Mouse (Mus musculus) megakaryocyte, embryonic 14.5 days (primary cell): ENCODE measurements at regions not wholly inside any gene's neighbourhood (a gene's known extent, or its start where the extent isn't known, plus 50 kb on each side); places are given as distances from the start of the nearest gene placed in this dataset.

Experiments
- H3K27me3 ChIP-seq: replicated peaks from 2 replicates; pipeline ENCODE3; 2012; ENCODE audit warnings: inconsistent platforms
- H3K36me3 ChIP-seq: replicated peaks from 2 replicates; pipeline ENCODE3; 2012; ENCODE audit warnings: low read length, inconsistent platforms, mixed read lengths
- H3K4me1 ChIP-seq: 2 replicates; pipeline ENCODE4 v1.6.1; 2012; ENCODE audit warnings: inconsistent platforms
- H3K4me3 ChIP-seq: replicated peaks from 2 replicates; pipeline ENCODE3; 2012; ENCODE audit warnings: moderate library complexity, mild to moderate bottlenecking, inconsistent platforms
- H3K9me3 ChIP-seq: 2 replicates; pipeline ENCODE4 v1.6.1; 2012; ENCODE audit warnings: inconsistent platforms
- FLI1 ChIP-seq: IDR thresholded peaks from 2 replicates; pipeline ENCODE4 v1.6.1; 2012; ENCODE audit warnings: low read length, inconsistent platforms, mixed read lengths
- GATA1 ChIP-seq: IDR thresholded peaks from 3 replicates; pipeline ENCODE4 v1.6.1; 2012; ENCODE audit warnings: mixed read lengths, low read length, inconsistent platforms, borderline replicate concordance

- TF ChIP-seq GATA1: no peak
- Histone ChIP-seq H3K9me3 (peaks cover 2% of the 10 kb centered on the region; the same call in 1 of the 2 replicates), H3K36me3 (no peaks in the 10 kb centered on the region), H3K4me1 (no peaks in the 10 kb centered on the region), H3K27me3 (peaks cover 18% of the 10 kb centered on the region), H3K4me3 (no peak overlapping the region)
Observed at GRCm38 (mm10) chr15:59777307-59777871, 239.0 kb downstream of the 4933412E24Rik start.

DNA sequence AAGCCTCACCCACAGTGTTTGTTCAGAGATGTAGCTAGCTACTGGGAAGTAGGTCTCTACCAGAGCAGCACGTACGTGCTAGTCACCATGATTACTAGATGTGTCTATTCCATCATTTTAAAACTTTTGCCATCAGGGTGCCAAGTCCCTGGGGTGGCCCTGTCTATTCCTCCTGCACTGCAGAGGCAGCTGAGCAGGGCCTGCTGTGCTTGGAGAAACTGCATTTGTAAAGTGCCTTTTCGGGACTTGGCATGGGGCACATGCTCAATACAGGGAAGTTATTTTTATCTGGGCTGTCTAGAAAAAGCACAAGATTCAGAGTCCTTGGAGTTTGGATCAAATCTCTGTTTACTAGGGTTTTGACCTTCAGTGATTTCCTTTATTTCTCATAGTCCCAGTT lies 240.6 kb downstream of the 4933412E24Rik start:
- no peaks in the 10 kb centered on the region for H3K36me3 ChIP-seq
- H3K9me3 ChIP-seq: peaks cover 16% of the 10 kb centered on the region
- TF ChIP-seq GATA1: no peak
- TF ChIP-seq FLI1: no peak
- H3K4me3 ChIP-seq: no peak overlapping the region
- H3K27me3 ChIP-seq: peaks cover 8% of the 10 kb centered on the region
- no peaks in the 10 kb centered on the region for H3K4me1 ChIP-seq

DNA sequence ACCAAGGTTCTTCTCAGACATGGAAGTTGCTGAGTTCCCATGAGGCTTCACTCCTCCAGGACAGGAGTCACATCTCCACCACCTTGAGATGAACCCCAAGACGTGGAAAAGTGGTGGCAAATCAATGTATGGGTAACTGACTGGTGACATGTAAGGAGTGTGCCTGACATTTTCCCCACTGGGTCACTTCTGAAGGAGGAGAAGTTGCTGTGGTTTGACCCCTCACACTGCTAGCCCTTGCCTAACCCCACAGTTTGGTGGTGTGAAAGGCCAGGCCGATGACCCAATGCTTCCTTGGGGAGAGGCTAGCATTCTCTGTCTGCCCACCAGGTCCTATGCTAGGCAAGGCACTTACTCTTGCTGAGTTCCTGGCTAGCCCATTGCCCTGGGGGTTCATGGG lies 242.4 kb downstream of the 4933412E24Rik start:
- H3K27me3 ChIP-seq: peaks cover 8% of the 10 kb centered on the region
- peaks cover 30% of the 10 kb centered on the region for H3K9me3 ChIP-seq
- no peaks in the 10 kb centered on the region for H3K4me1 ChIP-seq
- H3K36me3 ChIP-seq: no peaks in the 10 kb centered on the region
- no peak overlapping the region for H3K4me3 ChIP-seq
- TF ChIP-seq GATA1 (no peak), FLI1 (no peak)

DNA sequence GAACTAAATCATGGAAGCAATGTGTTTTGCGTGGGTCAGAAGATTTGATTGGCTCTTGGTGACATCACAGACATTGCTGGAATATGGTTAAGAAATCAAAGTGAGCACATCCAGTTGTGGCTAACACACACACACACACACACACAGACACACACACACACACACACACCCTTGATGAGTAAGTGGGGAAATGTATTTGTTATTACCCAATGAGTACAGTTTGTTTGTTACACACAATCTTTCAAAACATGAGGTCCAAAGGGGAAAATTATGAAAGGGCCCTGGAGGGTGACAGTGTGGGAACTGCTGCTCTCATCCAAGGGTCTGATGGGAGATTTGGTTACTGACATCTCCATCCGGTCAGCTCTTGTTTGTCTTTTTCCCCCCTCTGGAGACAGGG lies 243.8 kb downstream of the 4933412E24Rik start:
- H3K4me3 ChIP-seq: no peak overlapping the region
- no peaks in the 10 kb centered on the region for H3K36me3 ChIP-seq
- TF ChIP-seq FLI1: no peak
- no peak for TF ChIP-seq GATA1
- peaks cover 31% of the 10 kb centered on the region for H3K9me3 ChIP-seq
- peaks cover 6% of the 10 kb centered on the region for H3K27me3 ChIP-seq
- no peaks in the 10 kb centered on the region for H3K4me1 ChIP-seq

- Histone ChIP-seq H3K4me1 (peaks cover 8% of the 10 kb centered on the region), H3K9me3 (0 out of 2 replicates have a peak, but pooled peaks cover 10% of the 10 kb centered on the region), H3K4me3 (no peak overlapping the region), H3K36me3 (no peaks in the 10 kb centered on the region), H3K27me3 (peaks cover 17% of the 10 kb centered on the region)
- TF ChIP-seq GATA1 (no peak), FLI1 (no peak)
Observed at GRCm38 (mm10) chr15:59762061-59762460, 254.4 kb downstream of the 4933412E24Rik start.

GRCm38 (mm10) chr15:59760490-59760889 lies 255.9 kb downstream of the 4933412E24Rik start:
- no peak overlapping the region for H3K4me3 ChIP-seq
- peaks cover 19% of the 10 kb centered on the region for H3K27me3 ChIP-seq
- H3K36me3 ChIP-seq: no peaks in the 10 kb centered on the region
- 0 out of 2 replicates have a peak, but pooled peaks cover under 1% of the 10 kb centered on the region for H3K9me3 ChIP-seq
- H3K4me1 ChIP-seq: peaks cover 8% of the 10 kb centered on the region
- TF ChIP-seq FLI1 (no peak), GATA1 (no peak)

DNA sequence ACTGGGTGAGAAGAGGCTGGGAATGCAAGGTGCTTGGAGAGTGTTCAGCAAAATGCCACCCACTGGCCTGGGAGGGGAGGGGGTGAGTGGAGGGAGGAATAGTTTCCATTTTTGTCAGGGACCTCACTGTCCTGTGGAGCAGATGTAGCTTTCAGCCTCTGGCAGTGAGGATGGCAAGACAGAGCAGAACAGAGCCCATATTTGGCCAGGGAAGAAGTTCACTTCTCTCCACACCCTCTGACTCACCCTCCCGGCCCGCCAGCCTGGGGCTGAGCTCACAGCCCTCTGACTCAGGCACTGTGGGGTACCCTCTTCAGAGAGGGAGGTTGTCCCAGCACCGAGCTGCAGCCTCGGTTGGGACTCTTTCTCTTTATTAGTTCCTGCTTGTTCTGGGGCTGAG lies 256.8 kb downstream of the 4933412E24Rik start:
- H3K27me3 ChIP-seq: peaks cover 19% of the 10 kb centered on the region
- TF ChIP-seq FLI1 (no peak), GATA1 (no peak)
- H3K9me3 ChIP-seq: no peaks in the 10 kb centered on the region
- H3K4me1 ChIP-seq: peaks cover 8% of the 10 kb centered on the region
- H3K36me3 ChIP-seq: no peaks in the 10 kb centered on the region
- no peak overlapping the region for H3K4me3 ChIP-seq

- H3K4me1 ChIP-seq: peaks cover 8% of the 10 kb centered on the region
- H3K27me3 ChIP-seq: peaks cover 19% of the 10 kb centered on the region
- no peak overlapping the region for H3K4me3 ChIP-seq
- H3K9me3 ChIP-seq: no peaks in the 10 kb centered on the region
- no peak for TF ChIP-seq GATA1
- no peak for TF ChIP-seq FLI1
- H3K36me3 ChIP-seq: no peaks in the 10 kb centered on the region
Observed at GRCm38 (mm10) chr15:59758971-59759370, 257.4 kb downstream of the 4933412E24Rik start.

- no peaks in the 10 kb centered on the region for H3K9me3 ChIP-seq
- H3K4me3 ChIP-seq: no peak overlapping the region
- no peaks in the 10 kb centered on the region for H3K36me3 ChIP-seq
- H3K4me1 ChIP-seq: peaks cover 5% of the 10 kb centered on the region; the same call in 1 of the 2 replicates
- TF ChIP-seq FLI1 (no peak), GATA1 (no peak)
- peaks cover 25% of the 10 kb centered on the region for H3K27me3 ChIP-seq
Observed at GRCm38 (mm10) chr15:59756141-59756540, 260.3 kb downstream of the 4933412E24Rik start.

DNA sequence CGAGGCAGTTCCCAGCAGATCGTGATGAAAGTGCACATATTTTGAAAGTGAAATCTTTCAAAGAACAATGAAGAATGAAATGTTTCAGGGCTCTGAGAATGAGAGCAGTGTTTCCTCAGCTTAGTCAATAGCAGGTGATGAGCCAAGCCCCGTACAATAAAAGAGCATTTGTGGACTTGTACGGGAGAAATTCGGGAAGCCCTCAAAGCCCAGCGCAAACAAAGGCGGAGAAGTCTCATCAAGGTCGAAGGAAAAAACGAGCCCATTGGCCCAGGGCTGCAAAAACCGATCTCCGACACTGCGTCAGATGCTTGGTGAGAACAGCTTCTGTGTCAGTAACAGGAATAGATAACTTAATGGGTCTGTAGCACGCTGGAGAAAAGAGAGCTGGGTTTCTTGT lies 261.5 kb downstream of the 4933412E24Rik start:
- H3K36me3 ChIP-seq: no peaks in the 10 kb centered on the region
- H3K4me3 ChIP-seq: no peak overlapping the region
- H3K9me3 ChIP-seq: no peaks in the 10 kb centered on the region
- no peak for TF ChIP-seq FLI1
- TF ChIP-seq GATA1: no peak
- peaks cover 5% of the 10 kb centered on the region; the same call in 1 of the 2 replicates for H3K4me1 ChIP-seq
- peaks cover 21% of the 10 kb centered on the region for H3K27me3 ChIP-seq
